Mouse (Mus musculus) adrenal gland, adult 10 weeks (tissue): ENCODE data around the gene Acsf3. TPM values are rescaled to one million over a fixed set of nuclear protein-coding genes. Genes with fewer than 3 reads are reported as not detected.

ENCODE experiments used
- polyA plus RNA-seq: library from polyadenylated mRNA; stranded (reverse); fragments of 350-450 nt; fragmentation: Illumina TruSeq; extraction: RNeasy Lipid Tissue Mini Kit (QIAGEN cat#74804); gene quantifications from one replicate; pipeline ENCODE4 v1.2.3, GENCODE M21; 2014; ENCODE audit warnings: low read depth, low replicate concordance

Gene Acsf3
- 1.2 TPM for polyA plus RNA-seq

DNA sequence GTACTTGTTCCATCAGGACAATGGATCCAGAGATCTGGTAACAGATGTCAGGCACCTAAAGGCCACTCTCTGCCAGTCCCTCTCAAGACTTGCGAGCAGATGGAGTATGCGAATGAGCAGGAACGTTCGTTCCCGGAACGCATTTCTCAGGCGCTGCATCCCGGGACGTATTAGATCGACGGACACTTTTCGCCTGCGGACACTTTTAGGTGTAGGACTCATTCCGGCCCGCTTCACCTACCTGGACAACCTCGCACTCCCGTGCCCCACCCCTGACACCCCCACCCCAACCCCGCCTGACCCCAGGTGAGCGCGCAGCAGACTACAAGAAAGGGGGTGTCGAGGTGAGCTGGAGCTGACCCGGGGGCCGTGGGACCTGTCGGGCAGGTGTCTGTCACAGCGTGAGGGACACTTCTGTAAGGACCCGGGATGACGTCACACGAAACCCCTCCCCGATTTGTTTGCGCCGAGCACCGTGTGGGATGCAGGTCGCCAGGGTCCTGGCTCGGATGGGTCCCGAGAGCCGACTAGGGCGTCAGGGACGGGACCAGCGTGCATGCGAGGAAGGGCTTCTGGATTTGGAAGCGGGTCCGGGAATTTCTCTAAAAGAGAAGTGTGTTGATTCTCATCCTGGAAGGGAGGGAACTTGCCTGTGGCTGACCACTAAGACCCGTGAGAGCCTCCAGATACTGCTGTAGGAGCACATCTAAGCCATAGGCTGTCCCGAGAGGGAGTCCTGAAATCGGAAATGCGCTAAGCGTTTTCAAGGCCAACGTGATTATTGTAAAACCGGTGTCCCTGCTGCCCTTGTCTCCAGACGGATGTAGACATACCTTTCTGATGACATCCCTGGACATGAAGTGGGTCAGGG is at the start of gene Acsf3:
Gene Acsf3, plus strand, starts transcription at position 202 of the 871 bp plus-strand sequence.

GRCm38 (mm10) chr8:122847829-122848561 is 72.7 kb downstream of the Acsf3 start, which contains the start of gene Cdh15:
Cdh15 (plus strand) TSS chr8:122847966.

Other genes starting within 250 kb of the Acsf3 start
- 0.52 TPM for gene Piezo1, start 224.2 kb upstream of the Acsf3 start, polyA plus RNA-seq
- gene Cdt1, start 207.5 kb upstream of the Acsf3 start, polyA plus RNA-seq = 0.35 TPM
- gene Aprt, start 198.6 kb upstream of the Acsf3 start, polyA plus RNA-seq = not detected
- 0.93 TPM for gene Galns, start 164.0 kb upstream of the Acsf3 start, polyA plus RNA-seq
- gene Trappc2l, start 163.8 kb upstream of the Acsf3 start, polyA plus RNA-seq = 5.4 TPM
- not detected for gene Pabpn1l, start 152.7 kb upstream of the Acsf3 start, polyA plus RNA-seq
- 2.3 TPM for gene Cbfa2t3, start 76.4 kb upstream of the Acsf3 start, polyA plus RNA-seq
- not detected for gene Cdh15, start 72.5 kb downstream of the Acsf3 start, polyA plus RNA-seq